Mouse (Mus musculus): Measurements from ENCODE around the gene Wnt3a. TPM values are rescaled to one million over a fixed set of nuclear protein-coding genes. Genes with fewer than 3 reads are reported as not detected.

The Wnt3a gene
- polyA plus RNA-seq, 1 experiment from 2014 or later, result 0.48 TPM

GRCm38 (mm10) chr11:59329616-59330015 lies 39.1 kb upstream of the Wnt3a start:
- H3K4me1 ChIP-seq (replicated peaks; ENCODE audit: control insufficient read depth, insufficient read depth, low read length), result peaks cover 2% of the 10 kb centered on the region; the same call in 1 of the 2 replicates
- peak overlapping the region; percentile 38; the same call in 1 of the 2 replicates for H3K9ac ChIP-seq (ENCODE audit: low read length)
- H3K27ac ChIP-seq (ENCODE audit: low read length), result 0 out of 2 replicates have a peak overlapping the region, but pooled peaks have one; percentile 8
- H3K9me3 ChIP-seq (ENCODE audit: control insufficient read depth, low read length), result no peaks in the 10 kb centered on the region
- H3K27me3 ChIP-seq (ENCODE audit: control insufficient read depth, insufficient read depth, low read depth, low read length), result no peaks in the 10 kb centered on the region
- WGBS, result 46% methylated on average over 6 of the region's 6 CpGs
- peak; percentile 22; the same call in 1 of the 2 replicates for ATAC-seq (ENCODE audit: low read depth)
- H3K4me2 ChIP-seq (ENCODE audit: low read depth, low read length), result no peak overlapping the region
- no peaks in the 10 kb centered on the region for H3K36me3 ChIP-seq (ENCODE audit: control insufficient read depth, insufficient read depth, low read length)
- no peak overlapping the region for H3K4me3 ChIP-seq (ENCODE audit: low read length)

- Histone ChIP-seq H3K36me3 (ENCODE audit: control insufficient read depth, insufficient read depth, low read length) (no peaks in the 10 kb centered on the region), H3K4me3 (ENCODE audit: low read length) (no peak overlapping the region), H3K4me2 (ENCODE audit: low read depth, low read length) (no peak overlapping the region), H3K9ac (ENCODE audit: low read length) (no peak overlapping the region), H3K27ac (ENCODE audit: low read length) (no peak overlapping the region), H3K4me1 (replicated peaks; ENCODE audit: control insufficient read depth, insufficient read depth, low read length) (peaks cover 2% of the 10 kb centered on the region; the same call in 1 of the 2 replicates), H3K9me3 (ENCODE audit: control insufficient read depth, low read length) (no peaks in the 10 kb centered on the region), H3K27me3 (ENCODE audit: control insufficient read depth, insufficient read depth, low read depth, low read length) (no peaks in the 10 kb centered on the region)
- ATAC-seq (ENCODE audit: low read depth), result no peak
- WGBS, result 75% methylated on average over 18 of the region's 18 CpGs
These were observed 37.1 kb upstream of the Wnt3a start for GRCm38 (mm10) chr11:59327625-59328024.

GRCm38 (mm10) chr11:59324777-59325176 lies 34.2 kb upstream of the Wnt3a start:
- Histone ChIP-seq H3K4me2 (ENCODE audit: low read depth, low read length) (no peak overlapping the region), H3K9me3 (ENCODE audit: control insufficient read depth, low read length) (no peaks in the 10 kb centered on the region), H3K4me1 (replicated peaks; ENCODE audit: control insufficient read depth, insufficient read depth, low read length) (no peaks in the 10 kb centered on the region; the same call in 1 of the 2 replicates), H3K27ac (ENCODE audit: low read length) (no peak overlapping the region), H3K9ac (ENCODE audit: low read length) (no peak overlapping the region), H3K27me3 (ENCODE audit: control insufficient read depth, insufficient read depth, low read depth, low read length) (no peaks in the 10 kb centered on the region), H3K4me3 (ENCODE audit: low read length) (no peak overlapping the region), H3K36me3 (ENCODE audit: control insufficient read depth, insufficient read depth, low read length) (no peaks in the 10 kb centered on the region)
- peak; percentile 88 for ATAC-seq (ENCODE audit: low read depth)
- WGBS, result 41% methylated on average over 5 of the region's 5 CpGs

- H3K36me3 ChIP-seq (ENCODE audit: control insufficient read depth, insufficient read depth, low read length), result no peaks in the 10 kb centered on the region
- no peak overlapping the region for H3K27ac ChIP-seq (ENCODE audit: low read length)
- H3K9ac ChIP-seq (ENCODE audit: low read length), result no peak overlapping the region
- H3K4me3 ChIP-seq (ENCODE audit: low read length), result no peak overlapping the region
- ATAC-seq (ENCODE audit: low read depth), result no peak
- H3K4me1 ChIP-seq (replicated peaks; ENCODE audit: control insufficient read depth, insufficient read depth, low read length), result no peaks in the 10 kb centered on the region
- no peaks in the 10 kb centered on the region for H3K27me3 ChIP-seq (ENCODE audit: control insufficient read depth, insufficient read depth, low read depth, low read length)
- no peaks in the 10 kb centered on the region for H3K9me3 ChIP-seq (ENCODE audit: control insufficient read depth, low read length)
- WGBS, result 72% methylated on average over 3 of the region's 3 CpGs
- H3K4me2 ChIP-seq (ENCODE audit: low read depth, low read length), result no peak overlapping the region
These were observed 32.4 kb upstream of the Wnt3a start for GRCm38 (mm10) chr11:59322988-59323387.

- WGBS, result 67% methylated on average over 6 of the region's 6 CpGs
- H3K4me2 ChIP-seq (ENCODE audit: low read depth, low read length), result no peak overlapping the region
- no peak for ATAC-seq (ENCODE audit: low read depth)
- H3K4me3 ChIP-seq (ENCODE audit: low read length), result no peak overlapping the region
- H3K9me3 ChIP-seq (ENCODE audit: control insufficient read depth, low read length), result no peaks in the 10 kb centered on the region
- no peaks in the 10 kb centered on the region; the same call in 1 of the 2 replicates for H3K27me3 ChIP-seq (ENCODE audit: control insufficient read depth, insufficient read depth, low read depth, low read length)
- H3K9ac ChIP-seq (ENCODE audit: low read length), result no peak overlapping the region
- no peaks in the 10 kb centered on the region for H3K36me3 ChIP-seq (ENCODE audit: control insufficient read depth, insufficient read depth, low read length)
- H3K27ac ChIP-seq (ENCODE audit: low read length), result no peak overlapping the region
- H3K4me1 ChIP-seq (replicated peaks; ENCODE audit: control insufficient read depth, insufficient read depth, low read length), result peaks cover 12% of the 10 kb centered on the region; the same call in 1 of the 2 replicates
These were observed 26.0 kb upstream of the Wnt3a start for GRCm38 (mm10) chr11:59316517-59316916.

GRCm38 (mm10) chr11:59313944-59314343 lies 23.4 kb upstream of the Wnt3a start:
- H3K4me2 ChIP-seq (ENCODE audit: low read depth, low read length), result no peak overlapping the region
- H3K36me3 ChIP-seq (ENCODE audit: control insufficient read depth, insufficient read depth, low read length), result no peaks in the 10 kb centered on the region
- peaks cover 16% of the 10 kb centered on the region for H3K4me1 ChIP-seq (replicated peaks; ENCODE audit: control insufficient read depth, insufficient read depth, low read length)
- no peak overlapping the region for H3K4me3 ChIP-seq (ENCODE audit: low read length)
- ATAC-seq (ENCODE audit: low read depth), result no peak
- H3K27me3 ChIP-seq (ENCODE audit: control insufficient read depth, insufficient read depth, low read depth, low read length), result peaks cover 11% of the 10 kb centered on the region
- H3K27ac ChIP-seq (ENCODE audit: low read length), result no peak overlapping the region
- no peaks in the 10 kb centered on the region for H3K9me3 ChIP-seq (ENCODE audit: control insufficient read depth, low read length)
- 42% methylated on average over 11 of the region's 11 CpGs for WGBS
- no peak overlapping the region for H3K9ac ChIP-seq (ENCODE audit: low read length)

- 42% methylated on average over 17 of the region's 17 CpGs for WGBS
- Histone ChIP-seq H3K4me1 (replicated peaks; ENCODE audit: control insufficient read depth, insufficient read depth, low read length) (peaks cover 21% of the 10 kb centered on the region), H3K27me3 (ENCODE audit: control insufficient read depth, insufficient read depth, low read depth, low read length) (peaks cover 18% of the 10 kb centered on the region)
These were observed 22.7 kb upstream of the Wnt3a start for GRCm38 (mm10) chr11:59313029-59313811.

GRCm38 (mm10) chr11:59312501-59312900 lies 21.9 kb upstream of the Wnt3a start:
- Histone ChIP-seq H3K27me3 (ENCODE audit: control insufficient read depth, insufficient read depth, low read depth, low read length) (peaks cover 25% of the 10 kb centered on the region), H3K27ac (ENCODE audit: low read length) (no peak overlapping the region), H3K4me2 (ENCODE audit: low read depth, low read length) (no peak overlapping the region), H3K4me1 (replicated peaks; ENCODE audit: control insufficient read depth, insufficient read depth, low read length) (peaks cover 24% of the 10 kb centered on the region), H3K9ac (ENCODE audit: low read length) (no peak overlapping the region), H3K36me3 (ENCODE audit: control insufficient read depth, insufficient read depth, low read length) (no peaks in the 10 kb centered on the region), H3K9me3 (ENCODE audit: control insufficient read depth, low read length) (no peaks in the 10 kb centered on the region), H3K4me3 (ENCODE audit: low read length) (no peak overlapping the region)
- 30% methylated on average over 8 of the region's 8 CpGs for WGBS
- no peak for ATAC-seq (ENCODE audit: low read depth)

More at GRCm38 (mm10) chr11:59313029-59313811, 22.7 kb upstream of the Wnt3a start:
- Histone ChIP-seq H3K36me3 (ENCODE audit: control insufficient read depth, insufficient read depth, low read length) (no peaks in the 10 kb centered on the region), H3K9ac (ENCODE audit: low read length) (peak overlapping the region; percentile 29; the same call in 1 of the 2 replicates), H3K27ac (ENCODE audit: low read length) (no peak overlapping the region), H3K4me2 (ENCODE audit: low read depth, low read length) (no peak overlapping the region), H3K9me3 (ENCODE audit: control insufficient read depth, low read length) (no peaks in the 10 kb centered on the region), H3K4me3 (ENCODE audit: low read length) (no peak overlapping the region)
- ATAC-seq (ENCODE audit: low read depth), result peak; percentile 44

GRCm38 (mm10) chr11:59312060-59312459 lies 21.5 kb upstream of the Wnt3a start:
- H3K4me1 ChIP-seq (replicated peaks; ENCODE audit: control insufficient read depth, insufficient read depth, low read length), result peaks cover 24% of the 10 kb centered on the region
- no peak overlapping the region for H3K9ac ChIP-seq (ENCODE audit: low read length)
- no peak overlapping the region for H3K4me3 ChIP-seq (ENCODE audit: low read length)
- no peak overlapping the region for H3K4me2 ChIP-seq (ENCODE audit: low read depth, low read length)
- H3K27me3 ChIP-seq (ENCODE audit: control insufficient read depth, insufficient read depth, low read depth, low read length), result peaks cover 29% of the 10 kb centered on the region
- ATAC-seq (ENCODE audit: low read depth), result no peak
- H3K36me3 ChIP-seq (ENCODE audit: control insufficient read depth, insufficient read depth, low read length), result no peaks in the 10 kb centered on the region
- no peak overlapping the region for H3K27ac ChIP-seq (ENCODE audit: low read length)
- no peaks in the 10 kb centered on the region for H3K9me3 ChIP-seq (ENCODE audit: control insufficient read depth, low read length)
- WGBS, result 40% methylated on average over 6 of the region's 6 CpGs
